Mouse (Mus musculus) MEL (cell line): Measurements from ENCODE around the gene Cx3cl1.

ENCODE experiments used
- BHLHE40 ChIP-seq: IDR thresholded peaks from 2 replicates; pipeline ENCODE4 v1.6.1; 2012; ENCODE audit warnings: low read depth, mild to moderate bottlenecking, inconsistent platforms, low read length, improper control_type of control experiment, borderline replicate concordance
- CHD1 ChIP-seq: IDR thresholded peaks from 2 replicates; pipeline ENCODE4 v1.6.1; 2012; ENCODE audit warnings: low read depth, mild to moderate bottlenecking, inconsistent platforms, low read length, improper control_type of control experiment
- CHD2 ChIP-seq: IDR thresholded peaks from 2 replicates; pipeline ENCODE4 v1.6.1; 2011; ENCODE audit warnings: low read length, improper control_type of control experiment
- CTCF ChIP-seq, 3 experiments: IDR thresholded peaks in 2 of 3; conservative IDR thresholded peaks in 1 of 3; 2 replicates each; pipeline ENCODE4 v1.5.1; 2011 to 2012; ENCODE audit warnings: low read length in 3 of 3, low read depth in 2 of 3, mild to moderate bottlenecking in 2 of 3, improper control_type of control experiment in 1 of 3, inconsistent platforms in 1 of 3, mixed read lengths in 1 of 3, moderate library complexity in 1 of 3; ENCODE audit not compliant: control insufficient read depth in 1 of 3, insufficient read depth in 1 of 3, poor library complexity in 1 of 3, severe bottlenecking in 1 of 3
- GABPA ChIP-seq: IDR thresholded peaks from 2 replicates; pipeline ENCODE4 v1.6.1; 2012; ENCODE audit warnings: low read depth, mild to moderate bottlenecking, inconsistent platforms, low read length, improper control_type of control experiment, moderate library complexity
- NELFE ChIP-seq: IDR thresholded peaks from 2 replicates; pipeline ENCODE4 v1.6.1; 2011; ENCODE audit warnings: low read depth, low read length, improper control_type of control experiment
- SIN3A ChIP-seq: IDR thresholded peaks from 2 replicates; pipeline ENCODE4 v1.6.1; 2012; ENCODE audit warnings: low read length, improper control_type of control experiment, inconsistent platforms
- TBP ChIP-seq: IDR thresholded peaks from 2 replicates; pipeline ENCODE4 v1.8.0; 2011; ENCODE audit warnings: low read depth, low read length, improper control_type of control experiment
- ZC3H11A ChIP-seq: IDR thresholded peaks from 2 replicates; pipeline ENCODE4 v1.6.1; 2012; ENCODE audit warnings: low read depth, mild to moderate bottlenecking, inconsistent platforms, low read length, improper control_type of control experiment

DNA sequence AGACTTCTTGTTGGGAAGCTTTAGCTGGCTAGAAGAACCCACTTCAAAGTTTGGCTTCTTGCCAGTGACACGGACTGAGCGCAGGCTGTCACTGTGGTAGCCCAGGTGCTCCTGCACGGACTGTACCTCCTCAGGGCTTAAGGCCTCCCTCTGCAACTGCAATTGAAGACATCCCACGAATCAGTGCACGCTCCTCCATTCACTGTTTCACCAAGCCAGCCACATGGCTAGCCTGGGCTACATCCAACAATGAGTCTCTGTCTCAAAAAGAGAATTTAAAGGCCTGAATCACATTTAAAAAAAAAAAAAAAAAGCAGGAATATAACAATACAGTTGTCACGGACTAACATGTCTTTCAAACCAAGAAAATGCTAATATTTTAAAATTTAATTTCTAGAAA, 56.5 kb downstream of the Cx3cl1 start:
- no peak for TF ChIP-seq NELFE
- TF ChIP-seq GABPA, result no peak
- TF ChIP-seq ZC3H11A, result no peak
- no peak for TF ChIP-seq CTCF (IDR thresholded peaks at IDR 0.05 in 2 of 3, conservative IDR thresholded peaks at IDR 0.05 in 1 of 3; ENCODE audit: control insufficient read depth in 1 of 3, insufficient read depth in 1 of 3, low read depth in 2 of 3, low read length in 3 of 3, poor library complexity in 1 of 3, severe bottlenecking in 1 of 3)
- TF ChIP-seq CHD1, result no peak
- no peak for TF ChIP-seq CHD2
- TF ChIP-seq BHLHE40, result no peak
- no peak for TF ChIP-seq TBP
- TF ChIP-seq SIN3A, result no peak
